Mouse (Mus musculus): Measurements from ENCODE around the gene Xxylt1. TPM values are rescaled to one million over a fixed set of nuclear protein-coding genes. Genes with fewer than 3 reads are reported as not detected.

The Xxylt1 gene
- total RNA-seq, 2 experiments from 2014 or later: 6.1 to 8.5 TPM

DNA sequence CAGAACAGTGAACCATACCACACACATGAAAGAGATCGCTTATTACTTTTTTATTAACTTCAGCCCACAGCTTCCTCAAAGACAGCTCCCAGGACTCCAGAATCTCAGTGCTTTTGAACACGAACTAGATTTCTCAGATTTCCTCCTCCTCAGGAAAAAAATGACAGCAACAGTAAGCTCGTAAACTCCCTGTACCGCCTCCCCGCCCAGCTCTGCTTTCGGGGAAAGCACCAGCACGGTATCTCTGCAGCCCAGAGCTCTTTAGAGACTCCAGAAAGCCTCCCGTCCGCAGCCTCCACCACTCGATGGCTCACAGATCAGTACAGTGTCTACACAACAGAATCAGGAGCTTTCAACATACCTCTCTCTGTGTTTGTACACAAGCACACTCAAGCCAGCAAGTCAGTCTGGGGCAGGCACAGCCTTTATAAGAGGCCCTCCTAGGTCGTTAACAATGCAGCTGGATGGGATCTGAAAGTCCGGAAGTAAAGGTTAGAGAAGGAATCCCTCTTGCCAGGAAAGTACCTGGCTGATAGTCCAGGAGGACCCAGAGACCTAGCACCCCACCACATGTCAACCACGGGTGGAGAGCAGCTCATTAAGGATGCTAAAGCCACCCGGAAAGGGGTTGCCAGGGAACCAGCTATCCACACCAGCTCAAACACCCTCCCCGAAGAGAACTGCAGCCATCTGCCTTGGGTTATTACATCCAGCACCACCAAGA lies 146.1 kb downstream of the Xxylt1 start:
- ATAC-seq (replicated peaks; ENCODE audit: low FRiP score, low TSS enrichment, poor library complexity, severe bottlenecking): no peak

DNA sequence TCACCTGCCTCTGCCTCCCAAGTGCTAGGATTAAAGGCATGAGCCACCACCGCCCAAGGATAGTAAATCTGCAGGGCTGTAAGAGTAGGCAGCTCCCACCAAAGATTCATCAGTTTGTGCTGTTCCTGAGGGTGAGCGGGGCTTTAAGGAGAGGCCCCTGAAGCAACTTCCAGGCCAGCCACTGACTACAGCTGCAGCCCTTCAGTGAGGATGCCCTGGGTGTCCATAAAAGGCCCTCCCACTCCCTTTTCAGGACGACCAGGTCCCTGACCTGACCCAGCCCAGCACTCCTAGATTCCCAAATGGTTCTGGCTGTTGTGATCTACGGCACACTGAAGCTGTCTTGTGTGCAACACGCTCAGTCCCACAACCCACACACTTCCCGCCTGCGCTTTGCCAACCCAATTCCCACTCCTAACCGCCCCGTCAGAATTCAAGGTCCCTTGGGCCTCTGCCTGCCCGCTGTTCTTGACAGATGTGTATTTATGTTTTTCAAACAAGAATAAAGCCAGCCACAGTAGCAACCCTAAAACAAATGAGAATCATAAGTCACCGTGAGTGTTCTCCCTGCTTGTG lies 146.9 kb downstream of the Xxylt1 start:
- ATAC-seq (replicated peaks; ENCODE audit: low FRiP score, low TSS enrichment, poor library complexity, severe bottlenecking): no peak

DNA sequence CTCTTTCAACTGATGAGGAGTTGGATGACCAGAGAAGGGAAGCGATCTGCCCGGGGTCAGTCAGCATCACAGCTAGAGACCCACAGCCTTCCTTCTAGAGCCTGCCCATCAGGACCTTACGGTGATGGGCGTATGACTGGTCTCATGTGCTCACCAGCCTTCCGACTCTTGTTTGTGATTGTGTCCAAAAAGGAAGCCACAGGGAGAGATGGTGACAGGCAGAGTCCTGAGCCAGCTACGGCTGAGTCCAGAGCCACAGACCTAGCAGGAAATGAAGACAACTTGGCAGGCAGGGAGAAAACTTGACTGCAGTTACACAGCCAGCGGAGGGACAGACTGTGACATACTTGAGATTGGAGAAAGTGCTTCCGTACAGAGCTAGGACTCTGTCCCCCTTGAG lies 147.9 kb downstream of the Xxylt1 start:
- ATAC-seq (replicated peaks; ENCODE audit: low FRiP score, low TSS enrichment, poor library complexity, severe bottlenecking): no peak

DNA sequence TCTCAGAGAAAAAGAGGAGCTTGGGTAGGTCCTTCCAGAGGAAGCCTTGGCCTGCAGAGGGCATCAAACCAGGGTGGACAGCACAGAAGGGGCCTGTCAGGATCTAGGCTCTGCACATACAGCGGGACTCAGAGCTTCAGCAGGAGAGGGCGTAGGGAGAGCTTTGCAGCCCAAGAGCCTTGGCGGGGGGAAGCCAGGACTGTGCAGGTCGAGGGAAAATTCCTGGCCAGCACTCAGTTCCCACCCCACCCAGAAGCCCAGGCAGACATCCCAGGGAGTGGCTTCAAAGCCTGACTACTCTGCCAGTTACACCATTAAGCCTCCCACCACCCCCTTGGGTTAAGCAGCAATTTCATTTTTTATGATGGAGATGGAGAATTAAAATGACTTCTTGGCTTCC lies 148.4 kb downstream of the Xxylt1 start:
- ATAC-seq (replicated peaks; ENCODE audit: low FRiP score, low TSS enrichment, poor library complexity, severe bottlenecking): no peak

DNA sequence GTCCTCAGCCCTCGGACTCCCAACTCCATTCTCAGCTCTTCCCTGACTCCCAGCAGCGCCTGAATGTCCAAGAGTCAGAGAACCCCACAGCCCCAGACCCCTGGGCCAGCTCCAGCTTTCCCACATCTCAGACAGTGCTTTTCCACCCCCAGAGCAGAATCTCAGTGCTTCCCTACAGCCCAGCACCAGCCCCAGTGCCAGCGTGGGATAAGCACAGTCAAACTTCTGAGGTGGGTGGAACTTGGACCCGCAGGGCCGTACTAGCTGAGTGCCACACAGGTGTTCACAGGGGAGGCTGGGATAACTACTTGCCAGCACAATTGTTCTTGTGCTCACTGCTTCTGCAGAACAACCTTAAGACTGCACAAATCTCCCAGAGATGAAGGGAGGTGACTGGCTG lies 149.0 kb downstream of the Xxylt1 start:
- ATAC-seq (replicated peaks; ENCODE audit: low FRiP score, low TSS enrichment, poor library complexity, severe bottlenecking): no peak

- ATAC-seq (replicated peaks; ENCODE audit: low FRiP score, low TSS enrichment, poor library complexity, severe bottlenecking): no peak
Observed at GRCm38 (mm10) chr16:30929165-30929564, 152.1 kb downstream of the Xxylt1 start.

- no peak for ATAC-seq (replicated peaks; ENCODE audit: low FRiP score, low TSS enrichment, poor library complexity, severe bottlenecking)
Observed at GRCm38 (mm10) chr16:30928076-30928750, 153.0 kb downstream of the Xxylt1 start.

DNA sequence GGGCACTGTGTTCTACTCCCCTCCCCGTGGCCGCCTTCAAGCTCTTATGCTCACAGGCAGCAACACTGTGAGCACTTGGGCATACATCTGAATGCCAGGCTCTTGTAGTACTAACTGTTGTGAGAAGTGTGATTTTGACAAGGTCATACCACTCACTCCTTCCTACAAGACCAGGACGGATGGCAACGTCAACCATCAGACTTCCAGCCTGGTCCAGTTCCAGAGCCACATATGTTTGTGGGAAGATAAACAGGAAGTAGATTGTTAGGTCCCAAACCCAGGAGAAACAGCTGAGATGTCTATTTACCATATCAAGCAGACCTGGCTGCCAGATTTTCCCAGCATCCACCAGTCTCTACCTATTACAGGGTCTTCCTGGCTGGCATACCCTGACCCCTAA lies 155.7 kb downstream of the Xxylt1 start:
- ATAC-seq (replicated peaks; ENCODE audit: low FRiP score, low TSS enrichment, poor library complexity, severe bottlenecking): no peak

GRCm38 (mm10) chr16:30923899-30924298 lies 157.3 kb downstream of the Xxylt1 start:
- ATAC-seq (replicated peaks; ENCODE audit: low FRiP score, low TSS enrichment, poor library complexity, severe bottlenecking): no peak

- no peak for ATAC-seq (replicated peaks; ENCODE audit: low FRiP score, low TSS enrichment, poor library complexity, severe bottlenecking)
Observed at GRCm38 (mm10) chr16:30922548-30922947, 158.7 kb downstream of the Xxylt1 start.

GRCm38 (mm10) chr16:30918866-30919265 lies 162.4 kb downstream of the Xxylt1 start:
- no peak for ATAC-seq (replicated peaks; ENCODE audit: low FRiP score, low TSS enrichment, poor library complexity, severe bottlenecking)

- no peak for ATAC-seq (replicated peaks; ENCODE audit: low FRiP score, low TSS enrichment, poor library complexity, severe bottlenecking)
Observed at GRCm38 (mm10) chr16:30916931-30917330, 164.3 kb downstream of the Xxylt1 start.

DNA sequence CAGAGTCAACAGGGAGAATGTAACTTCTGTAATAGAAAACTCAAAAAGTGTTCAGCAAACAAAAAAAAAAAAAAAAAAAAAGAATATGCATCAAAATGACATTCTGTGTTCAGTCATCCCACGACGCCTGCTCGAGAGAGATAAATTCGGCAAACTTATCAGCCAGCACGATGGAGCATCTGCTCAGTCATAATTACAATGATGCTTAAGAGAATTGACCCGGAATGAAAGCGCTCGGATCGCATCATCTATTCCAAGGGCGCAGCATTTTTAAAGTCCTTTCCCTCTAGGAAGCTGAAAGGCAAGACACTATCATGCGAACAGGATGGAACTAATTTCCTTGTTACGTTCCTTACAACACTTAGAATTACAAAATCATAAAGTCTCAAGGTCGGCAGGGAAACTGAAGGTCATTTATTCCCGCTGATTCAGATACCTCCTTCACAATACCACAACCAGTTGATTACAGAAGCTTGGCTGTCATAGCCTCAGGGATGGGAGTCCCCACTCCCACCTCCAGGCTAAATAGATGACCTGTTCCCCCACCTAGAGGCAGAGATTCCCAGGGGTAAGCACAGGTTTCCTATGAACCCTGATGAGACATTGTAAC lies 165.5 kb downstream of the Xxylt1 start:
- no peak for ATAC-seq (replicated peaks; ENCODE audit: low FRiP score, low TSS enrichment, poor library complexity, severe bottlenecking)

Other genes starting within 250 kb of the Xxylt1 start
- gene Acap2, start 119.8 kb upstream of the Xxylt1 start, total RNA-seq (2014; fragmentation: Nextera tagmentation): 9.6 and 16.2 TPM in 2 replicates
- gene Acap2, start 119.8 kb upstream of the Xxylt1 start, total RNA-seq (2017): 17.4 and 21.7 TPM in 2 replicates
- 43.3 and 53.4 TPM in 2 replicates for gene Ppp1r2, start 193.8 kb upstream of the Xxylt1 start, total RNA-seq (2014; fragmentation: Nextera tagmentation)
- gene Ppp1r2, start 193.8 kb upstream of the Xxylt1 start, total RNA-seq (2017): 48.4 and 57.5 TPM in 2 replicates
- gene Apod, start 233.4 kb upstream of the Xxylt1 start, total RNA-seq (2014; fragmentation: Nextera tagmentation): not detected in 2 replicates
- gene Apod, start 233.4 kb upstream of the Xxylt1 start, total RNA-seq (2017): not detected in 2 replicates